Mouse (Mus musculus) macrophage (primary cell): ENCODE results near the gene 4921524J17Rik. TPM values are rescaled to one million over a fixed set of nuclear protein-coding genes. Genes with fewer than 3 reads are reported as not detected.

Experiments used
- H3K27ac ChIP-seq: fragments of 350-480 bp; formaldehyde crosslinking; 2 replicates; pipeline ENCODE4 v1.9.0; 2021
- H3K36me3 ChIP-seq: fragments of 350-480 bp; formaldehyde crosslinking; 2 replicates; pipeline ENCODE4 v1.9.0; 2021; ENCODE audit errors: inconsistent target
- H3K4me3 ChIP-seq: fragments of 350-480 bp; formaldehyde crosslinking; 2 replicates; pipeline ENCODE4 v1.9.0; 2021; ENCODE audit errors: inconsistent target
- H3K79me2 ChIP-seq: fragments of 350-480 bp; formaldehyde crosslinking; 2 replicates; pipeline ENCODE4 v1.9.0; 2021; ENCODE audit errors: inconsistent target
- WGBS: methylation state at CpG from one replicate; pipeline ENCODE4 v1.1.7; 2026; ENCODE audit warnings: inconsistent platforms; ENCODE audit not compliant: missing documents; 5-methylcytosine and 5-hydroxymethylcytosine counted together
- polyA plus RNA-seq: library from polyadenylated mRNA; stranded (reverse); fragments of 250-400 nt; gene quantifications from 3 replicates; pipeline ENCODE4 v1.2.4, GENCODE M21; 2018; ENCODE audit warnings: inconsistent platforms

The 4921524J17Rik gene
- polyA plus RNA-seq, 1 experiment from 2014 or later: 28.1 TPM

GRCm38 (mm10) chr8:85427026-85427425 is 5.6 kb downstream of the 4921524J17Rik start:
- Histone ChIP-seq H3K4me3 (no peak overlapping the region), H3K36me3 (no peaks in the 10 kb centered on the region), H3K27ac (no peak overlapping the region), H3K79me2 (peaks cover 98% of the 10 kb centered on the region)
- WGBS: 91% methylated on average over 4 of the region's 4 CpGs

GRCm38 (mm10) chr8:85421329-85421728 is 11.3 kb downstream of the 4921524J17Rik start:
- Histone ChIP-seq H3K27ac (no peak overlapping the region), H3K79me2 (peaks cover 98% of the 10 kb centered on the region), H3K4me3 (no peak overlapping the region), H3K36me3 (no peaks in the 10 kb centered on the region)
- WGBS: 100% methylated on average over 1 of the region's 1 CpGs

- WGBS: 97% methylated on average over 3 of the region's 3 CpGs
- H3K79me2 ChIP-seq: peaks cover 6% of the 10 kb centered on the region; the same call in 1 of the 2 replicates
- peaks cover 6% of the 10 kb centered on the region; the same call in 1 of the 2 replicates for H3K36me3 ChIP-seq
- no peak overlapping the region for H3K27ac ChIP-seq
- no peak overlapping the region for H3K4me3 ChIP-seq
Observed at GRCm38 (mm10) chr8:85408526-85408925, 24.1 kb downstream of the 4921524J17Rik start.

- Histone ChIP-seq H3K36me3 (peaks cover 6% of the 10 kb centered on the region; the same call in 1 of the 2 replicates), H3K79me2 (peaks cover 2% of the 10 kb centered on the region; the same call in 1 of the 2 replicates), H3K4me3 (no peak overlapping the region), H3K27ac (no peak overlapping the region)
- WGBS: 9% methylated on average over 5 of the region's 7 CpGs
Observed at GRCm38 (mm10) chr8:85408053-85408505, 24.6 kb downstream of the 4921524J17Rik start.

- 59% methylated on average over 10 of the region's 10 CpGs for WGBS
- Histone ChIP-seq H3K4me3 (no peak overlapping the region), H3K79me2 (no peaks in the 10 kb centered on the region), H3K27ac (no peak overlapping the region), H3K36me3 (peaks cover 4% of the 10 kb centered on the region; the same call in 1 of the 2 replicates)
Observed at GRCm38 (mm10) chr8:85405961-85406360, 26.7 kb downstream of the 4921524J17Rik start.

GRCm38 (mm10) chr8:85405418-85405817 is 27.2 kb downstream of the 4921524J17Rik start:
- 73% methylated on average over 3 of the region's 3 CpGs for WGBS
- Histone ChIP-seq H3K79me2 (no peaks in the 10 kb centered on the region), H3K27ac (no peak overlapping the region), H3K36me3 (no peaks in the 10 kb centered on the region), H3K4me3 (no peak overlapping the region)

GRCm38 (mm10) chr8:85398548-85398947 is 34.1 kb downstream of the 4921524J17Rik start:
- 87% methylated on average over 4 of the region's 4 CpGs for WGBS
- Histone ChIP-seq H3K36me3 (no peaks in the 10 kb centered on the region), H3K4me3 (no peak overlapping the region)

GRCm38 (mm10) chr8:85397508-85397907 is 35.1 kb downstream of the 4921524J17Rik start:
- Histone ChIP-seq H3K27ac (no peak overlapping the region), H3K4me3 (no peak overlapping the region), H3K79me2 (no peaks in the 10 kb centered on the region), H3K36me3 (no peaks in the 10 kb centered on the region)
- WGBS: 54% methylated on average over 5 of the region's 5 CpGs

More at GRCm38 (mm10) chr8:85398548-85398947, 34.1 kb downstream of the 4921524J17Rik start:
- Histone ChIP-seq H3K27ac (no peak overlapping the region), H3K79me2 (no peaks in the 10 kb centered on the region)

GRCm38 (mm10) chr8:85396432-85397079 is 36.1 kb downstream of the 4921524J17Rik start:
- no peak overlapping the region for H3K4me3 ChIP-seq
- 88% methylated on average over 5 of the region's 5 CpGs for WGBS

GRCm38 (mm10) chr8:85395681-85396431 is 36.8 kb downstream of the 4921524J17Rik start:
- WGBS: 66% methylated on average over 8 of the region's 8 CpGs
- Histone ChIP-seq H3K79me2 (no peaks in the 10 kb centered on the region), H3K4me3 (no peak overlapping the region), H3K36me3 (no peaks in the 10 kb centered on the region), H3K27ac (no peak overlapping the region)

More at GRCm38 (mm10) chr8:85396432-85397079, 36.1 kb downstream of the 4921524J17Rik start:
- H3K36me3 ChIP-seq: no peaks in the 10 kb centered on the region
- no peaks in the 10 kb centered on the region for H3K79me2 ChIP-seq
- H3K27ac ChIP-seq: no peak overlapping the region

- Histone ChIP-seq H3K4me3 (no peak overlapping the region), H3K36me3 (no peaks in the 10 kb centered on the region), H3K79me2 (no peaks in the 10 kb centered on the region), H3K27ac (no peak overlapping the region)
- 75% methylated on average over 3 of the region's 3 CpGs for WGBS
Observed at GRCm38 (mm10) chr8:85395017-85395416, 37.6 kb downstream of the 4921524J17Rik start.

- 92% methylated on average over 6 of the region's 6 CpGs for WGBS
- Histone ChIP-seq H3K27ac (no peak overlapping the region), H3K4me3 (no peak overlapping the region), H3K36me3 (no peaks in the 10 kb centered on the region), H3K79me2 (no peaks in the 10 kb centered on the region)
Observed at GRCm38 (mm10) chr8:85393199-85393598, 39.4 kb downstream of the 4921524J17Rik start.

- H3K4me3 ChIP-seq: no peak overlapping the region
- no peaks in the 10 kb centered on the region for H3K36me3 ChIP-seq
- WGBS: 100% methylated on average over 1 of the region's 1 CpGs
- H3K27ac ChIP-seq: no peak overlapping the region
- H3K79me2 ChIP-seq: no peaks in the 10 kb centered on the region
Observed at GRCm38 (mm10) chr8:85391438-85391837, 41.2 kb downstream of the 4921524J17Rik start.

GRCm38 (mm10) chr8:85386205-85386604 is 46.4 kb downstream of the 4921524J17Rik start, which contains the start of gene Mylk3:
TSS of gene Mylk3 (minus strand) at chr8:85386345.
- whole genome bisulfite sequencing: 53% methylated on average over 6 of the region's 6 CpGs
- no peaks in the 10 kb centered on the region for H3K36me3 ChIP-seq
- H3K27ac ChIP-seq: no peak within 1 kb of the TSS
- H3K79me2 ChIP-seq: no peaks in the 10 kb centered on the region
- no peak within 1 kb of the TSS for H3K4me3 ChIP-seq

- 92% methylated on average over 4 of the region's 4 CpGs for WGBS
- no peaks in the 10 kb centered on the region for H3K36me3 ChIP-seq
- H3K27ac ChIP-seq: no peak overlapping the region
- no peaks in the 10 kb centered on the region for H3K79me2 ChIP-seq
- H3K4me3 ChIP-seq: no peak overlapping the region
Observed at GRCm38 (mm10) chr8:85381926-85382325, 50.7 kb downstream of the 4921524J17Rik start.
